Mouse (Mus musculus) midbrain, embryonic 12.5 days (tissue): Measurements from ENCODE around the gene Cd93. TPM values are rescaled to one million over a fixed set of nuclear protein-coding genes. Genes with fewer than 3 reads are reported as not detected.

Experiments used
- ATAC-seq: fragments of 200-750 bp; cut with Nextera tagmentation; 2 replicates; pipeline ENCODE4 v1.8.0; 2017; ENCODE audit warnings: low read depth, moderate TSS enrichment, moderate library complexity; ENCODE audit not compliant: low FRiP score
- H3K27ac ChIP-seq: fragments of 300-500 bp; sonication (generic); replicated peaks from 2 replicates; pipeline ENCODE4 v1.5.1; 2016; ENCODE audit warnings: mild to moderate bottlenecking
- H3K27me3 ChIP-seq: fragments of 300-500 bp; sonication (generic); 2 replicates; pipeline ENCODE4 v1.6.1; 2016; ENCODE audit warnings: mild to moderate bottlenecking
- H3K36me3 ChIP-seq: fragments of 300-500 bp; sonication (generic); 2 replicates; pipeline ENCODE4 v1.6.1; 2016
- H3K4me1 ChIP-seq: fragments of 300-500 bp; sonication (generic); 2 replicates; pipeline ENCODE4 v1.6.1; 2016
- H3K4me2 ChIP-seq: fragments of 300-500 bp; sonication (generic); replicated peaks from 2 replicates; pipeline ENCODE4 v1.6.1; 2016; ENCODE audit warnings: mild to moderate bottlenecking, moderate library complexity
- H3K4me3 ChIP-seq: fragments of 300-500 bp; sonication (generic); 2 replicates; pipeline ENCODE4 v1.5.1; 2016; ENCODE audit warnings: mild to moderate bottlenecking
- H3K9ac ChIP-seq: fragments of 300-500 bp; sonication (generic); replicated peaks from 2 replicates; pipeline ENCODE4 v1.6.1; 2016; ENCODE audit warnings: mild to moderate bottlenecking, moderate library complexity
- H3K9me3 ChIP-seq: fragments of 300-500 bp; sonication (generic); 2 replicates; pipeline ENCODE4 v1.6.1; 2016; ENCODE audit warnings: mild to moderate bottlenecking
- WGBS: fragments of 180-500 bp; shearing (Covaris S2); methylation state at CpG from one replicate; pipeline ENCODE4 v1.1.7; 2016; 5-methylcytosine and 5-hydroxymethylcytosine counted together
- polyA plus RNA-seq: library from polyadenylated mRNA; unstranded; fragments of >200 nt; fragmentation: Nextera tagmentation; extraction: Ambion mirVana; gene quantifications from 2 replicates; pipeline ENCODE4 v1.2.1, GENCODE M21; 2016

Cd93 gene
- polyA plus RNA-seq, 1 experiment from 2014 or later, result 6.5 TPM

DNA sequence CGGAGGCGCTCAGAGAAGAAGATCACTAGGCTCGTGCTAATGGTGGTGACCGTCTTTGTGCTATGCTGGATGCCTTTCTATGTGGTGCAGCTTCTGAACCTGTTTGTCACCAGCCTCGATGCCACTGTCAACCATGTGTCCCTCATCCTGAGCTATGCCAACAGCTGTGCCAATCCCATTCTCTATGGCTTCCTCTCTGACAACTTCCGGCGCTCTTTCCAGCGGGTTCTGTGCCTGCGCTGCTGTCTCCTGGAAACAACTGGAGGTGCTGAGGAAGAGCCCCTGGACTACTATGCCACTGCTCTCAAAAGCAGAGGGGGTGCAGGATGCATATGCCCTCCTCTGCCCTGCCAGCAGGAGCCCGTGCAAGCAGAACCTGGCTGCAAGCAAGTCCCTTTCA, 47.2 kb downstream of the Cd93 start:
- no peaks in the 10 kb centered on the region for H3K36me3 ChIP-seq
- no peak for ATAC-seq
- peak overlapping the region; percentile 89 for H3K4me2 ChIP-seq
- no peak overlapping the region for H3K4me3 ChIP-seq
- no peaks in the 10 kb centered on the region for H3K9me3 ChIP-seq
- H3K4me1 ChIP-seq, result peaks cover 10% of the 10 kb centered on the region
- no peak overlapping the region for H3K27ac ChIP-seq
- WGBS, result 72% methylated on average over 10 of the region's 10 CpGs
- peaks cover 44% of the 10 kb centered on the region for H3K27me3 ChIP-seq
- H3K9ac ChIP-seq, result no peak overlapping the region

GRCm38 (mm10) chr2:148395131-148396051, 48.0 kb downstream of the Cd93 start, which contains the start of gene Sstr4:
TSS of gene Sstr4 (plus strand) at chr2:148395344.
- 6% methylated on average over 70 of the region's 83 CpGs for WGBS
- Histone ChIP-seq H3K27ac (no peak within 1 kb of the TSS), H3K4me3 (peak within 1 kb of the TSS; percentile 59), H3K9me3 (no peaks in the 10 kb centered on the region), H3K36me3 (no peaks in the 10 kb centered on the region), H3K4me2 (peak within 1 kb of the TSS; percentile 89), H3K27me3 (peaks cover 44% of the 10 kb centered on the region), H3K4me1 (peaks cover 10% of the 10 kb centered on the region), H3K9ac (peak within 1 kb of the TSS; percentile 37; the same call in 1 of the 2 replicates)
- peak; percentile 84 for ATAC-seq

GRCm38 (mm10) chr2:148393846-148394245, 49.5 kb downstream of the Cd93 start:
- H3K4me1 ChIP-seq, result peaks cover 10% of the 10 kb centered on the region
- no peak overlapping the region for H3K9ac ChIP-seq
- no peak overlapping the region for H3K27ac ChIP-seq
- no peak overlapping the region for H3K4me2 ChIP-seq
- H3K9me3 ChIP-seq, result no peaks in the 10 kb centered on the region
- H3K36me3 ChIP-seq, result no peaks in the 10 kb centered on the region
- ATAC-seq, result no peak
- H3K27me3 ChIP-seq, result peaks cover 44% of the 10 kb centered on the region
- no peak overlapping the region for H3K4me3 ChIP-seq

DNA sequence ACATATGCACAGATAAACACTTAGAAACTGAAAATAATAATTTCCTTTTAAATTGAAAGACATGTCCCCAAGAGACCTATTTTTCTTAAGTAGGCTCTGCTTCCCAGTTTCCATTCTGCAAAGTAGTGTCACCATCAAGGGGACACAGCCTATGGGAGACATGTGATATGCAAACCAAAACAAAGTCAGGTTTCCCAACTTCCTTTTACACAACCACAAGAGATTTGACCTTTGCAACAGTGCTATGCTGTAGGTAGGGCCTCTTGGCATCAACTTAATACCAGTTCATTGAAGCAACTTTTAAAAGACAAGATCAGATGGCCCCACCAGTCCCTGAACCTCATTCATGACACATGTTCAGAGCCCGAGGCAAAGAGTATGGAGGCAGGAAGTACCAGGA, 50.2 kb downstream of the Cd93 start:
- no peak for ATAC-seq
- WGBS, result 86% methylated on average over 1 of the region's 1 CpGs
- Histone ChIP-seq H3K4me2 (no peak overlapping the region), H3K36me3 (no peaks in the 10 kb centered on the region), H3K27ac (no peak overlapping the region), H3K27me3 (peaks cover 44% of the 10 kb centered on the region), H3K9ac (no peak overlapping the region), H3K4me3 (no peak overlapping the region), H3K4me1 (peaks cover 10% of the 10 kb centered on the region), H3K9me3 (no peaks in the 10 kb centered on the region)

DNA sequence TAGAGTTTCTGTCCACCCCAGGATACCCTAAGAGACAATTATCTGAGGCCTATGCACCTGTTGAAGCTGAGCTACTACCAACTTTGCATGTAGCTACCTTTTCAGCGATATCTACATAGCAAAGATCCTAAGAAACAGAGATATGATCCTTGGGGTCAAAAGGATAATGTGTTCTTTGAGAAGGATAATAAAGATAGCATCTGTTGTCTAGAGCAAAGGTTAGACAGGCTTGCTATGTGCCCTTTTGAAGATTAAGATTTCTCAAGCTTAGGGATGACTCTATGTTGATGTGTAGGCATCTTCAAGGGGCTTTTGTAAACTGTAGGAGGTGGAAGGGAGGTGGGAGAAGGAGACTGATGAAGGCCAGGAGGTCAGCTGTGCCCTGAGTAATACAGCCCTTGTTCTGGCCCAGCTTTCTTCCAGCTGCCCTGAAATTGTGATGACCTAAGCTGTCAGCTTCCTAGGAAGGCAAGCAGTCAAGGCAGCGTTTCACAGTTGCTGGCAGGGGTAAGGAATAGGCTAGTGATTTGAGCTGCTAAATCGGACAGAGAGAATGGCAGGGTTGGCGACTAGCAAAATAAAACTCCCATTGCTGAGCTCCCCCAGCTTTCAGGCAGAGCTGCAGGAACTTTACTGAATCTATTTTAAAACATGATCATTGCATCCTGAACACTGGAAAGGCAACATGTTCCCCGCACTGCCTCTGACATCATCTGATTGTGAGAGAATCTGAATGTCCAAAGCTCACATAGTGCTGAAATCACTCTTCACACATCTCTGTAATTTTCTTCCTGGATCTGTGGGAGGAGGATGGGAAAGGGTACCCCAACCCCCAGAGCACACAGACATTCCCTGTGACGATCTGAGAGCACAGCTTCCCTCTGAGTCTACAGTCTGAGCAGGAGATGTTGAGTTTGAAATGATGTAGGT, 55.4 kb downstream of the Cd93 start:
- Histone ChIP-seq H3K27me3 (no peaks in the 10 kb centered on the region), H3K4me2 (no peak overlapping the region), H3K27ac (no peak overlapping the region), H3K36me3 (no peaks in the 10 kb centered on the region), H3K9ac (no peak overlapping the region), H3K9me3 (no peaks in the 10 kb centered on the region), H3K4me1 (no peaks in the 10 kb centered on the region), H3K4me3 (no peak overlapping the region)
- ATAC-seq, result no peak
- 79% methylated on average over 6 of the region's 6 CpGs for WGBS

DNA sequence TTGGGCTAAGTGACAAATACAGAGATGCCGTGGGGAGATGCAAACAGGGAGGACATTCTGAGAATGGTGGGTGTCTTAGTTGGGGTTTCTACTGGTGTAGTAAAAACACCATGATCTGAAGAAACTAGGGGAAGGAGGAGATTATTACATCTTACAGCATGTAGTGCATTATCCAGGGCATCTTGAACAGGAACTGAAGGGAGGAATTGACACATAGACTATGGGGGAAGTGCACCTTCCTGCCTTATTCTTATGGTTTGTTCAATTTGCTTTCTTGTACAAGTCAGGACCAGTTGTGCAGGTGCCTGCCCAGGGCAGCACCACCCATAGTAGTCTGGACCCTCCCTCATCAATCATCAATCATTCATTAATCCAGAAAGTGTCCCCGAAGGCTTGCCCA, 56.4 kb downstream of the Cd93 start:
- no peak for ATAC-seq
- no peak overlapping the region for H3K9ac ChIP-seq
- H3K27me3 ChIP-seq, result no peaks in the 10 kb centered on the region
- no peak overlapping the region for H3K27ac ChIP-seq
- H3K9me3 ChIP-seq, result no peaks in the 10 kb centered on the region
- 90% methylated on average over 2 of the region's 2 CpGs for WGBS
- H3K4me1 ChIP-seq, result no peaks in the 10 kb centered on the region
- no peak overlapping the region for H3K4me3 ChIP-seq
- H3K4me2 ChIP-seq, result no peak overlapping the region
- H3K36me3 ChIP-seq, result no peaks in the 10 kb centered on the region

Other genes with a start within 250 kb of the Cd93 start
- gene Sstr4, start 48.2 kb downstream of the Cd93 start, polyA plus RNA-seq, result 1.5 and 2.4 TPM in 2 replicates
- 11.9 and 23.5 TPM in 2 replicates for gene Thbd, start 35.4 kb downstream of the Cd93 start, polyA plus RNA-seq
- 87.3 and 97.9 TPM in 2 replicates for gene Nxt1, start 229.0 kb upstream of the Cd93 start, polyA plus RNA-seq
- 22.1 and 23.6 TPM in 2 replicates for gene Gzf1, start 237.5 kb upstream of the Cd93 start, polyA plus RNA-seq